Mouse (Mus musculus) erythroblast, embryonic 14.5 days (primary cell): ENCODE data around the gene Thumpd1.

ENCODE experiments used
- GATA1 ChIP-seq: IDR thresholded peaks from 2 replicates; pipeline ENCODE4 v1.6.1; 2012; ENCODE audit warnings: low read length, inconsistent platforms, mixed read lengths
- TAL1 ChIP-seq: IDR thresholded peaks from 3 replicates; pipeline ENCODE4 v1.6.1; 2012; ENCODE audit warnings: low read length, inconsistent platforms, mixed read lengths

DNA sequence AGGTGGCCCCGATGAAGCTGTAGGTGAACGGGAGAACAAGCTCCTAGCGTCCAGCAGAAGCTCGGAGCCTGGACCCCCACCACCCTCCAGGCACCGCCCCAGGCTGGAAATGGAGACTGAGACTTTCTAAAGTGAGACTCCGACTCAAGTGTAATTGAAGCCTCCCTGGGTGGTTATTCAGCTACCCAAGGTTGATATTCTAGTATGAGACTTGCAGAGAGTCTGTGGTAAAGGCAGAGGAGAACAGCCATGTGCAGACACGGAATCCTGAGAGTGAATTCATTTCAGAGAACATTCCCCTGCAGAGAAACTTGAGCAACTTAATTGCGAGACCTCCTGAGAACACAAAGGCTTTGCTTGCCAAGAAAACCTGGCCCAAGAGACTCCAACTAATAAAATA is 40.5 kb downstream of the Thumpd1 start:
- TF ChIP-seq GATA1 (no peak), TAL1 (no peak)
